Mouse (Mus musculus) hindbrain, embryonic 11.5 days (tissue): ENCODE data around the gene Chadl. TPM values are rescaled to one million over a fixed set of nuclear protein-coding genes. Genes with fewer than 3 reads are reported as not detected.

Experiments used
- ATAC-seq: fragments of 200-750 bp; cut with Nextera tagmentation; 2 replicates; pipeline ENCODE4 v1.8.0; 2017; ENCODE audit warnings: mild to moderate bottlenecking, moderate TSS enrichment, moderate library complexity; ENCODE audit not compliant: low FRiP score
- DNase-seq: peaks from one replicate; pipeline ENCODE4 v3.0.0-alpha.2; 2015; ENCODE audit warnings: low spot score
- H3K27ac ChIP-seq: fragments of 300-500 bp; sonication (generic); 2 replicates; pipeline ENCODE4 v1.5.1; 2014; ENCODE audit warnings: mild to moderate bottlenecking, low read depth, low read length
- H3K27me3 ChIP-seq: fragments of 300-500 bp; sonication (generic); 2 replicates; pipeline ENCODE4 v1.6.1; 2014; ENCODE audit warnings: mild to moderate bottlenecking, low read length, moderate library complexity, mixed read lengths; ENCODE audit not compliant: control insufficient read depth, insufficient read depth
- H3K36me3 ChIP-seq: fragments of 300-500 bp; sonication (generic); 2 replicates; pipeline ENCODE4 v1.6.1; 2014; ENCODE audit warnings: mild to moderate bottlenecking, low read length, moderate library complexity, mixed read lengths; ENCODE audit not compliant: control insufficient read depth, insufficient read depth
- H3K4me1 ChIP-seq: fragments of 300-500 bp; sonication (generic); replicated peaks from 2 replicates; pipeline ENCODE4 v1.6.1; 2014; ENCODE audit warnings: low read length, mixed read lengths; ENCODE audit not compliant: control insufficient read depth, insufficient read depth
- H3K4me2 ChIP-seq: fragments of 300-500 bp; sonication (generic); replicated peaks from 2 replicates; pipeline ENCODE4 v1.6.1; 2014; ENCODE audit warnings: mild to moderate bottlenecking, low read depth, low read length
- H3K4me3 ChIP-seq: fragments of 300-500 bp; sonication (generic); 2 replicates; pipeline ENCODE4 v1.5.1; 2014; ENCODE audit warnings: low read depth, low read length
- H3K9ac ChIP-seq: fragments of 300-500 bp; sonication (generic); 2 replicates; pipeline ENCODE4 v1.6.1; 2014; ENCODE audit warnings: low read depth, low read length
- H3K9me3 ChIP-seq: fragments of 300-500 bp; sonication (generic); 2 replicates; pipeline ENCODE4 v1.6.1; 2016; ENCODE audit warnings: low read length; ENCODE audit not compliant: control insufficient read depth
- WGBS: fragments of 180-500 bp; shearing (Covaris S2); extraction: QIAGEN DNeasy Blood & Tissue Kit; methylation state at CpG from one replicate; pipeline ENCODE4 v1.1.7; 2014; 5-methylcytosine and 5-hydroxymethylcytosine counted together
- polyA plus RNA-seq: library from polyadenylated mRNA; unstranded; fragments of >200 nt; fragmentation: Nextera tagmentation; extraction: Ambion mirVana; gene quantifications from 2 replicates; pipeline ENCODE4 v1.2.1, GENCODE M21; 2014

Chadl gene
- polyA plus RNA-seq, 1 experiment from 2014 or later = 3.5 TPM

DNA sequence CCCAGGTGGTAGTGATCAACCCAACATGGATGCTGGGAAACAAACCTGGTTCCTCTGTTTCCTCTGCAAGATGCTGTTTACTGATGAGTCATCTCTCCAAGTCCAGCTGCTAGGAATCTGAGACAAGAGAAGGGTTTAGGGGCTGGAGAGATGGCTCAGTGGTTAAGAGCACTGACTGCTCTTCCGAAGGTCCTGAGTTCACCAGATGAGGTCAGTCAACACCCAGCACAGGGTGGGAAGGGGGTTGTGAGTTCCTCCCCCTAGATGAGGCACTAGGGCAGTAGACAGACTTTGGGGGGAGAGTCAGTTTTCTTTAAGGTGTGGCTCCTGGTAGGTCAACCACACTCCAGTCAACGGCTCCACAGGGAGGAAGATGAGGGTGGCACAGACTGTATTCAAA is 35.4 kb downstream of the Chadl start:
- ATAC-seq = no peak
- 94% methylated on average over 2 of the region's 2 CpGs for WGBS
- no peak overlapping the region for H3K27ac ChIP-seq

DNA sequence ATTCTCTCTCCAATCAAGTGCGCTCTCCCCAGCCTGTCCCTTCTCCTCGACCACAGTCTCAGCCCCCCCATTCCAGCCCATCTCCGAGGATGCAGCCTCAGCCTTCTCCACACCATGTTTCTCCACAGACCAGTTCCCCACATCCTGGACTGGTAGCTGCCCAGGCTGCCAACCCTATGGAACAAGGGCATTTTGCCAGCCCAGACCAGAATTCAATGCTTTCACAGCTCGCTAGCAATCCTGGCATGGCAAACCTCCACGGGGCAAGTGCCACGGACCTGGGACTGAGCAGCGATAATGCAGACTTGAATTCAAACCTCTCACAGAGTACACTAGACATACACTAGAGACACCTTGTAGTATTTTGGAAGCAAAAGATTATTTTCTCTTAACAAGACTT is 46.5 kb downstream of the Chadl start:
- Histone ChIP-seq H3K9ac (no peak overlapping the region), H3K4me3 (no peak overlapping the region), H3K36me3 (peaks cover 35% of the 10 kb centered on the region), H3K9me3 (no peaks in the 10 kb centered on the region), H3K27me3 (no peaks in the 10 kb centered on the region), H3K27ac (no peak overlapping the region), H3K4me1 (no peaks in the 10 kb centered on the region), H3K4me2 (no peak overlapping the region)
- WGBS = 94% methylated on average over 7 of the region's 7 CpGs
- ATAC-seq = no peak
- no peak for DNase-seq

More for the DNA sequence above, 35.4 kb downstream of the Chadl start:
- Histone ChIP-seq H3K9ac (no peak overlapping the region), H3K4me2 (no peak overlapping the region), H3K36me3 (no peaks in the 10 kb centered on the region), H3K9me3 (no peaks in the 10 kb centered on the region), H3K4me3 (no peak overlapping the region), H3K27me3 (no peaks in the 10 kb centered on the region), H3K4me1 (peaks cover 5% of the 10 kb centered on the region)
- DNase-seq = no peak

DNA sequence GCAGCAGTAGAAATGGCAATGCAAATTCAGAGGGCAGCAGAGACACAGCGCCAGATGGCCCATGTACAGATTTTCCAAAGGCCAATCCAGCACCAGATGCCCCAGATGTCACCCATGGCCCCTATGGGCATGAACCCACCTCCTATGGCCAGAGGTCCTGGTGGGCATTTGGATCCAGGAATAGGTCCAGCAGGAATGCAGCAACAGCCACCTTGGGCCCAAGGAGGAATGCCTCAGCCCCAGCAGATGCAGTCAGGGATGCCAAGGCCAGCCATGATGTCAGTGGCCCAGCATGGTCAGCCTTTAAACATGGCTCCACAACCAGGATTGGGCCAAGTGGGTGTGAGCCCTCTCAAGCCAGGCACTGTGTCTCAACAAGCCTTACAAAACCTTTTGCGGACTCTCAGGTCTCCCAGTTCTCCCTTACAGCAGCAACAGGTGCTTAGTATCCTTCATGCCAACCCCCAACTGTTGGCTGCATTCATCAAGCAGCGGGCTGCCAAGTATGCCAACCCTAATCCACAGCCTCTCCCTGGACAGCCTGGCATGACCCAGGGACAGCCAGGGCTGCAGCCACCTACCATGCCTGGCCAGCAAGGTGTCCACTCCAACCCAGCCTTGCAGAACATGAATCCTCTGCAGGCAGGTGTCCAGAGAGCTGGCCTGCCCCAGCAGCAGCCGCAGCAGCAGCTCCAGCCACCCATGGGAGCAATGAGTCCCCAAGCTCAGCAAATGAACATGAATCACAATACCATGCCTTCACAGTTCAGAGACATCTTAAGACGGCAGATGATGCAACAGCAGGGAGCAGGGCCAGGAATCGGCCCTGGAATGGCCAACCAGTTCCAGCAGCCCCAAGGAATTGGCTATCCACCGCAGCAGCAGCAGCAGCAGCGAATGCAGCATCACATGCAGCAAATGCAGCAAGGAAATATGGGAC is 47.3 kb downstream of the Chadl start:
- WGBS = 95% methylated on average over 8 of the region's 8 CpGs

More for the DNA sequence above, 47.3 kb downstream of the Chadl start:
- Histone ChIP-seq H3K27me3 (no peaks in the 10 kb centered on the region), H3K4me3 (no peak overlapping the region), H3K4me2 (no peak overlapping the region), H3K9me3 (no peaks in the 10 kb centered on the region), H3K4me1 (no peaks in the 10 kb centered on the region), H3K9ac (no peak overlapping the region), H3K36me3 (peaks cover 36% of the 10 kb centered on the region), H3K27ac (no peak overlapping the region)
- DNase-seq = no peak
- ATAC-seq = no peak

Other genes starting within 250 kb of the Chadl start
- 531 and 563 TPM in 2 replicates for gene Rbx1, start 231.0 kb downstream of the Chadl start, polyA plus RNA-seq
- 23.3 and 41.7 TPM in 2 replicates for gene Ep300, start 111.9 kb downstream of the Chadl start, polyA plus RNA-seq
- 26.4 and 26.7 TPM in 2 replicates for gene L3mbtl2, start 33.4 kb downstream of the Chadl start, polyA plus RNA-seq
- 36.8 and 52.6 TPM in 2 replicates for gene Zc3h7b, start 47.8 kb upstream of the Chadl start, polyA plus RNA-seq
- 130 and 145 TPM in 2 replicates for gene Rangap1, start 48.2 kb upstream of the Chadl start, polyA plus RNA-seq
- gene Tef, start 105.1 kb upstream of the Chadl start, polyA plus RNA-seq = 12.0 and 12.4 TPM in 2 replicates
- 10.5 and 12.5 TPM in 2 replicates for gene Tob2, start 161.5 kb upstream of the Chadl start, polyA plus RNA-seq
- 184 and 186 TPM in 2 replicates for gene Phf5a, start 174.6 kb upstream of the Chadl start, polyA plus RNA-seq
- 155 and 169 TPM in 2 replicates for gene Aco2, start 175.0 kb upstream of the Chadl start, polyA plus RNA-seq
- gene Polr3h, start 229.0 kb upstream of the Chadl start, polyA plus RNA-seq = 66.2 and 67.1 TPM in 2 replicates
- 25.2 and 25.7 TPM in 2 replicates for gene Csdc2, start 239.5 kb upstream of the Chadl start, polyA plus RNA-seq